ENCODE assay signal across 9 mouse cellular contexts in genomic region chr2:153795090-153795489, GRCm38 (mm10). TPM values are rescaled to one million over a fixed set of nuclear protein-coding genes. Genes with fewer than 3 reads are reported as not detected.
DNase-seq lines count a peak whose midpoint lies in the region; ATAC-seq and TF ChIP-seq lines count a peak whose summit lies in the region.
"Had no signal": no experiment of that assay in that cellular context is flagged by ENCODE, and none has a peak within 500 bp of the region (broad histone marks: within the 10 kb centered on the region; RNA-seq: fewer than 3 reads in every experiment).

No protein-coding gene starts in this region.

- no peak for TF ChIP-seq POLR2A in brain, embryonic 14.5 days (IDR thresholded peaks at IDR 0.05; ENCODE audit: borderline replicate concordance, extremely low read depth, insufficient read depth, insufficient read length, poor library complexity, severe bottlenecking)

- TF ChIP-seq CTCF in gastrocnemius, adult 2 months (IDR thresholded peaks at IDR 0.05) = peak; percentile 46
- TF ChIP-seq CTCF in brain, embryonic 14.5 days (IDR thresholded peaks at IDR 0.05; ENCODE audit: borderline replicate concordance, extremely low read depth, insufficient read depth, insufficient read length) = peak; percentile 35; the same call in 1 of the 2 replicates
- TF ChIP-seq CTCF in lung, embryonic 14.5 days (IDR thresholded peaks at IDR 0.05; ENCODE audit: low read depth) = peak; percentile 70

- H3K4me3 ChIP-seq in gastrocnemius, adult 2 months = no peak overlapping the region
- no peak overlapping the region for H3K4me3 ChIP-seq in lung, embryonic 14.5 days (ENCODE audit: low read depth, low read length)
- H3K4me3 ChIP-seq: neural tube, embryonic 12.5 days had no signal

- H3K9me3 ChIP-seq in lung, embryonic 14.5 days (ENCODE audit: low read depth, low read length) = no peaks in the 10 kb centered on the region
- H3K9me3 ChIP-seq: neural tube, embryonic 12.5 days had no signal

- ATAC-seq in lung, embryonic 14.5 days (ENCODE audit: insufficient read depth) = peak; percentile 60; the same call in 1 of the 2 replicates

- H3K4me2 ChIP-seq in lung, embryonic 14.5 days = no peak overlapping the region
- H3K4me2 ChIP-seq: neural tube, embryonic 12.5 days had no signal

- 52% methylated on average over 5 of the region's 5 CpGs for WGBS in lung, embryonic 14.5 days

- H3K4me1 ChIP-seq in lung, embryonic 14.5 days (ENCODE audit: insufficient read depth) = no peaks in the 10 kb centered on the region
- H3K4me1 ChIP-seq: neural tube, embryonic 12.5 days had no signal

- H3K36me3 ChIP-seq in lung, embryonic 14.5 days (ENCODE audit: insufficient read depth) = no peaks in the 10 kb centered on the region
- H3K36me3 ChIP-seq: neural tube, embryonic 12.5 days had no signal

- intact Hi-C loops in gastrocnemius, adult 2 months (cut with DNase I) = no loop called here

- H3K27me3 ChIP-seq in lung, embryonic 14.5 days (ENCODE audit: insufficient read depth, low read length) = no peaks in the 10 kb centered on the region
- H3K27me3 ChIP-seq: neural tube, embryonic 12.5 days had no signal

- H3K27ac ChIP-seq in gastrocnemius, adult 2 months = no peak overlapping the region
- H3K27ac ChIP-seq in lung, embryonic 14.5 days (ENCODE audit: low read depth) = no peak overlapping the region
- H3K27ac ChIP-seq: neural tube, embryonic 12.5 days had no signal

- peak; percentile 37 for DNase-seq in gastrocnemius, adult 2 months
- DNase-seq in gastrocnemius, postnatal 4 days (ENCODE audit: low spot score in 2 of 2) = no peak
- peak; percentile 46 for DNase-seq in 416B (ENCODE audit: low read depth)
- peak; percentile 45 for DNase-seq in brain, embryonic 14.5 days (ENCODE audit: low read depth)
- peak; percentile 34 for DNase-seq in lung, embryonic 14.5 days
- DNase-seq in testis, postnatal 14 days (ENCODE audit: low spot score) = no peak
- no peak for DNase-seq in gastrocnemius, adult 18-20 months (ENCODE audit: low spot score)
- no peak for DNase-seq in left cerebral cortex, adult 18-20 months (ENCODE audit: low spot score in 2 of 2)

- no peak overlapping the region for H3K9ac ChIP-seq in lung, embryonic 14.5 days
- H3K9ac ChIP-seq: neural tube, embryonic 12.5 days had no signal

RNA-seq across cellular contexts. Expression of gene Efcab8, which starts 15.4 kb away (rescaled TPM):
- total RNA-seq in gastrocnemius, adult 2 months (2021) = not detected
- total RNA-seq in gastrocnemius, postnatal 4 days (2021) = under 1 TPM; 0.26 to 0.34 TPM
- 0.05 and 0.16 TPM in 2 replicates for polyA plus RNA-seq in brain, embryonic 14.5 days (2012; rRNA removed)
- not detected in 2 replicates for polyA plus RNA-seq in lung, embryonic 14.5 days (2014; fragmentation: Nextera tagmentation; extraction: Ambion mirVana)
- total RNA-seq in gastrocnemius, adult 18-20 months (2021) = not detected
- total RNA-seq in left cerebral cortex, adult 18-20 months (2021) = under 1 TPM in 1 of 2 experiments, not detected in 1; 0.33 TPM
- polyA plus RNA-seq: neural tube, embryonic 12.5 days had no signal

RNA-seq across cellular contexts. Expression of gene Mapre1, which starts 54.0 kb away (rescaled TPM):
- 10 to 100 TPM; 32.8 to 41.3 TPM for total RNA-seq in gastrocnemius, adult 2 months (2021)
- total RNA-seq in gastrocnemius, postnatal 4 days (2021) = 100 to 1,000 TPM; 110 to 127 TPM
- polyA plus RNA-seq in brain, embryonic 14.5 days (2012; rRNA removed) = 62.8 and 73.8 TPM in 2 replicates
- polyA plus RNA-seq in lung, embryonic 14.5 days (2014; fragmentation: Nextera tagmentation; extraction: Ambion mirVana) = 235 and 264 TPM in 2 replicates
- 10 to 100 TPM; 31.0 to 36.7 TPM for total RNA-seq in gastrocnemius, adult 18-20 months (2021)
- total RNA-seq in left cerebral cortex, adult 18-20 months (2021) = 10 to 100 TPM; 72.0 to 94.5 TPM

Comparison
In these comparisons a context has a peak if more than half of its experiments do, and no peak if none do; other contexts are left out.
1. DNase-seq: peak in gastrocnemius, adult 2 months (single experiment), 416B (single experiment), brain, embryonic 14.5 days (single experiment) and lung, embryonic 14.5 days (single experiment); none in gastrocnemius, postnatal 4 days (0 of 2), testis, postnatal 14 days (single experiment), gastrocnemius, adult 18-20 months (single experiment) and left cerebral cortex, adult 18-20 months (0 of 2).
2. Peak in every context shown above with its lines, with median percentiles within 50 percentile points of each other: CTCF ChIP-seq.